Mouse (Mus musculus): ENCODE data around the gene Mr1.

- TF ChIP-seq POLR2A (IDR thresholded peaks at IDR 0.05; ENCODE audit: extremely low read depth, insufficient read depth, low read length) (no peak), CTCF (IDR thresholded peaks at IDR 0.05; ENCODE audit: extremely low read depth, insufficient read depth, low read length) (no peak)
Measured at GRCm38 (mm10) chr1:155191671-155192070, 45.1 kb upstream of the Mr1 start.

All from cortical plate, adult 2 months (tissue).